ENCODE assay signal across 16 mouse cellular contexts in the genomic region with DNA sequence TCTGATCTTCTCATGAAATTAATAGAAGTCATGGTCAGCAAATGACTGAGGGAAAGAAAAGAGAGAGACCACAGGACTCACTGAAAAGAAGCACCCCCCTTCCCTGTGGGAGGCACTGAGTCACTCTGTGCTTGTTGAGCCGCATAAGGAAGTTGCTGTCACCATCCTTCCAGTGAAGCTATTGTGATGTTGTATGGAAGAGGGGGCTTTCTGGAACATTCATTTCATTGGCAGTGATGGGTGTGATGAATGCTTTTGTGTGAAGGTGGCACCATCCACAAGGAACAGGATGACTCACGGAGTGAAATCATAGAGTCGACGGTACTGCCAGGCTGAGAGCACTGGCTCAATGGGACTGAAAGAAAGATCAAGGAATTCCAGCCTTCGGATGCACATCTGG.
"Had no signal": no experiment of that assay in that cellular context is flagged by ENCODE, and none has a peak within 500 bp of the region (broad histone marks: within the 10 kb centered on the region; RNA-seq: fewer than 3 reads in every experiment).

No protein-coding gene starts in this region.

- H3K27me3 ChIP-seq: liver, embryonic 13.5 days; neural tube, embryonic 13.5 days had no signal

- H3K9me3 ChIP-seq: liver, embryonic 13.5 days; neural tube, embryonic 13.5 days had no signal

- H3K36me3 ChIP-seq: liver, embryonic 13.5 days; neural tube, embryonic 13.5 days had no signal

- H3K27ac ChIP-seq: layer of hippocampus, adult 2 months; liver, embryonic 13.5 days; neural tube, embryonic 13.5 days had no signal

- H3K4me2 ChIP-seq: liver, embryonic 13.5 days; midbrain, embryonic 11.5 days; neural tube, embryonic 13.5 days had no signal

- H3K4me3 ChIP-seq: layer of hippocampus, adult 2 months; liver, embryonic 13.5 days; neural tube, embryonic 13.5 days had no signal

- H3K9ac ChIP-seq: liver, embryonic 13.5 days; neural tube, embryonic 13.5 days had no signal

- H3K4me1 ChIP-seq: liver, embryonic 13.5 days; neural tube, embryonic 13.5 days had no signal

- DNase-seq: kidney, adult 18-20 months; kidney, adult 9 months; kidney, postnatal 14 days; layer of hippocampus, adult 9-11 months; liver, embryonic 13.5 days; lung, adult 2 months; lung, postnatal 14 days; lung, postnatal 4 days; midbrain, embryonic 14.5 days; retina, postnatal 1 day; right cerebral cortex, postnatal 4 days; thymus, adult 18-20 months; thymus, postnatal 36 days had no signal
